Mouse (Mus musculus) CH12.LX (cell line): Measurements from ENCODE around the gene Cacng4. TPM values are rescaled to one million over a fixed set of nuclear protein-coding genes. Genes with fewer than 3 reads are reported as not detected.

Source experiments
- DNase-seq: peaks from one replicate; pipeline ENCODE4 v3.0.0-alpha.2; 2013; ENCODE audit errors: extremely low read depth
- H3K27ac ChIP-seq: 2 replicates; pipeline ENCODE4 v1.5.1; 2012; ENCODE audit warnings: low read depth, mild to moderate bottlenecking, control low read depth, moderate library complexity; ENCODE audit not compliant: insufficient read depth
- H3K27me3 ChIP-seq: replicated peaks from 2 replicates; pipeline ENCODE3; 2012; ENCODE audit warnings: inconsistent platforms
- H3K36me3 ChIP-seq, 2 experiments: replicated peaks in 1 of 2; 2 replicates each; pipeline versions ENCODE3 to v1.6.1; 2012; ENCODE audit warnings: inconsistent platforms in 1 of 2, low read length in 1 of 2, mild to moderate bottlenecking in 1 of 2, mixed read lengths in 1 of 2, moderate library complexity in 1 of 2; ENCODE audit not compliant: control insufficient read depth in 1 of 2, insufficient read depth in 1 of 2
- H3K4me1 ChIP-seq, 2 experiments: 2 replicates each; pipeline ENCODE4 v1.6.1; 2012; ENCODE audit warnings: inconsistent platforms in 1 of 2, moderate library complexity in 1 of 2; ENCODE audit not compliant: insufficient read depth in 2 of 2, control insufficient read depth in 1 of 2
- H3K4me2 ChIP-seq: 2 replicates; pipeline ENCODE4 v1.6.1; 2012; ENCODE audit warnings: low read depth, mild to moderate bottlenecking, control low read depth; ENCODE audit not compliant: poor library complexity, insufficient read depth, severe bottlenecking
- H3K4me3 ChIP-seq, 3 experiments: fragments of 150-350 bp in 1 of 3; sonication (generic) in 1 of 3; replicated peaks in 1 of 3; 2 replicates each; pipeline versions ENCODE3 to v1.5.1; 2011 to 2012; ENCODE audit warnings: low read depth in 2 of 3, low read length in 2 of 3, mild to moderate bottlenecking in 2 of 3, moderate library complexity in 2 of 3, control low read depth in 1 of 3, improper control_type of control experiment in 1 of 3, inconsistent platforms in 1 of 3, mixed read lengths in 1 of 3; ENCODE audit not compliant: poor library complexity in 1 of 3
- H3K79me2 ChIP-seq: replicated peaks from 2 replicates; pipeline ENCODE4 v1.6.1; 2012; ENCODE audit warnings: mild to moderate bottlenecking, moderate library complexity; ENCODE audit not compliant: control insufficient read depth, poor library complexity, insufficient read depth, severe bottlenecking; ENCODE audit errors: extremely low read depth
- H3K9ac ChIP-seq: 2 replicates; pipeline ENCODE4 v1.6.1; 2012; ENCODE audit warnings: low read depth, mild to moderate bottlenecking, control low read depth, moderate library complexity; ENCODE audit not compliant: insufficient read depth
- H3K9me3 ChIP-seq: replicated peaks from 2 replicates; pipeline ENCODE3; 2012; ENCODE audit warnings: low read length, inconsistent platforms, mixed read lengths
- CHD1 ChIP-seq: IDR thresholded peaks from 2 replicates; pipeline ENCODE4 v1.6.1; 2012; ENCODE audit warnings: low read depth, low read length, improper control_type of control experiment, inconsistent platforms
- CHD2 ChIP-seq: IDR thresholded peaks from 2 replicates; pipeline ENCODE4 v1.6.1; 2011; ENCODE audit warnings: low read length, improper control_type of control experiment
- CTCF ChIP-seq, 2 experiments: IDR thresholded peaks in 1 of 2; conservative IDR thresholded peaks in 1 of 2; 2 replicates each; pipeline ENCODE4 v1.5.1; 2011 to 2012; ENCODE audit warnings: low read depth in 2 of 2, low read length in 2 of 2, improper control_type of control experiment in 1 of 2, inconsistent platforms in 1 of 2, mild to moderate bottlenecking in 1 of 2, moderate library complexity in 1 of 2
- EP300 ChIP-seq: IDR thresholded peaks from 2 replicates; pipeline ENCODE4 v1.6.1; 2011; ENCODE audit warnings: low read length, improper control_type of control experiment
- ETS1 ChIP-seq: conservative IDR thresholded peaks from 2 replicates; pipeline ENCODE4 v1.6.1; 2012; ENCODE audit warnings: low read depth, mild to moderate bottlenecking, inconsistent platforms, low read length, improper control_type of control experiment, moderate library complexity
- JUN ChIP-seq: IDR thresholded peaks from 2 replicates; pipeline ENCODE4 v1.6.1; 2011; ENCODE audit warnings: low read depth, mild to moderate bottlenecking, low read length, improper control_type of control experiment, moderate library complexity; ENCODE audit not compliant: insufficient read depth
- JUND ChIP-seq: conservative IDR thresholded peaks from 2 replicates; pipeline ENCODE4 v1.6.1; 2011; ENCODE audit warnings: low read depth, low read length, improper control_type of control experiment
- MAX ChIP-seq: IDR thresholded peaks from 2 replicates; pipeline ENCODE4 v1.6.1; 2011; ENCODE audit warnings: low read length, improper control_type of control experiment
- MAZ ChIP-seq: IDR thresholded peaks from 2 replicates; pipeline ENCODE4 v1.6.1; 2012; ENCODE audit warnings: low read depth, mild to moderate bottlenecking, inconsistent platforms, low read length, improper control_type of control experiment, moderate library complexity
- PAX5 ChIP-seq: IDR thresholded peaks from 2 replicates; pipeline ENCODE4 v1.6.1; 2012; ENCODE audit warnings: low read length, inconsistent platforms, mixed read lengths
- RCOR1 ChIP-seq: conservative IDR thresholded peaks from 2 replicates; pipeline ENCODE4 v1.6.1; 2012; ENCODE audit warnings: low read depth, mild to moderate bottlenecking, inconsistent platforms, low read length, improper control_type of control experiment
- SIN3A ChIP-seq: IDR thresholded peaks from 2 replicates; pipeline ENCODE4 v1.6.1; 2012; ENCODE audit warnings: low read length, improper control_type of control experiment, inconsistent platforms
- SMC3 ChIP-seq: IDR thresholded peaks from 2 replicates; pipeline ENCODE4 v1.6.1; 2011; ENCODE audit warnings: low read depth, low read length, improper control_type of control experiment
- USF1 ChIP-seq: IDR thresholded peaks from 2 replicates; pipeline ENCODE4 v1.6.1; 2014; ENCODE audit warnings: low read depth, mild to moderate bottlenecking, inconsistent platforms, low read length, improper control_type of control experiment
- ZC3H11A ChIP-seq: IDR thresholded peaks from 2 replicates; pipeline ENCODE4 v1.6.1; 2012; ENCODE audit warnings: low read depth, mild to moderate bottlenecking, inconsistent platforms, low read length, improper control_type of control experiment
- ZKSCAN1 ChIP-seq: IDR thresholded peaks from 2 replicates; pipeline ENCODE4 v1.6.1; 2012; ENCODE audit warnings: low read depth, inconsistent platforms, low read length, improper control_type of control experiment, borderline replicate concordance
- ZNF384 ChIP-seq: IDR thresholded peaks from 2 replicates; pipeline ENCODE4 v1.6.1; 2012; ENCODE audit warnings: low read depth, low read length, improper control_type of control experiment, inconsistent platforms
- dilution Hi-C: fragments of 300-500 bp; cut with MboI; formaldehyde crosslinking; loops from 2 replicates; pipeline ENCODE4 v1.14.3; 2020; ENCODE audit warnings: low sequenced_read_pairs; ENCODE audit not compliant: extremely low pct_unique_long_range_greater_than_20kb, extremely low pct_ligation_motif_present
- in situ Hi-C: fragments of 300-500 bp; cut with MboI; formaldehyde crosslinking; loops from 3 replicates; pipeline ENCODE4 v1.14.3; 2019; ENCODE audit warnings: low sequenced_read_pairs, low pct_ligation_motif_present, low pct_unique_long_range_greater_than_20kb, mixed read lengths
- polyA plus RNA-seq: library from polyadenylated mRNA; unstranded; fragments of >175 nt; gene quantifications from 2 replicates; pipeline ENCODE4 v1.2.1, GENCODE M21; 2012; ENCODE audit warnings: low read depth; ENCODE audit not compliant: insufficient read length
- total RNA-seq, 2 experiments: library from RNA; depleted of rRNA; stranded (reverse); fragments of 300-350 nt in 1 of 2; fragments of >200 nt in 1 of 2; gene quantifications; 2 replicates each; pipeline ENCODE4 v1.2.3; 2012 to 2014

The Cacng4 gene
- total and polyA plus RNA-seq, 3 experiments, result not detected

GRCm38 (mm10) chr11:107782591-107782990 lies 11.8 kb downstream of the Cacng4 start:
- Histone ChIP-seq H3K4me3 (no peak overlapping the region), H3K36me3 (no peaks in the 10 kb centered on the region), H3K4me1 (peaks cover 3 to 8% of the 10 kb centered on the region in 2 experiments; a peak in 2 of 4 replicates), H3K9me3 (peaks cover 7% of the 10 kb centered on the region), H3K27me3 (peaks cover 56% of the 10 kb centered on the region), H3K9ac (no peak overlapping the region), H3K27ac (no peak overlapping the region), H3K79me2 (no peaks in the 10 kb centered on the region), H3K4me2 (no peak overlapping the region)
- in situ Hi-C loops, result no loop called here
- peak; percentile 26 for DNase-seq
- no peak for TF ChIP-seq SMC3
- no peak for TF ChIP-seq ZC3H11A
- no peak for TF ChIP-seq JUN
- no peak for TF ChIP-seq ZNF384
- no peak for TF ChIP-seq MAX
- no peak for TF ChIP-seq EP300
- no peak for TF ChIP-seq USF1
- dilution Hi-C loops, result no loop called here

- Histone ChIP-seq H3K9me3 (peaks cover 1% of the 10 kb centered on the region), H3K36me3 (no peaks in the 10 kb centered on the region), H3K27me3 (peaks cover 70% of the 10 kb centered on the region), H3K79me2 (no peaks in the 10 kb centered on the region), H3K9ac (no peak overlapping the region), H3K4me3 (no peak overlapping the region), H3K4me2 (no peak overlapping the region), H3K27ac (no peak overlapping the region), H3K4me1 (peaks cover 0 to 8% of the 10 kb centered on the region in 2 experiments; a peak in 2 of 4 replicates)
- in situ Hi-C loops (no loop called here), dilution Hi-C loops (no loop called here)
- no peak for DNase-seq
- no peak for TF ChIP-seq ETS1
These were observed 15.5 kb downstream of the Cacng4 start for GRCm38 (mm10) chr11:107778859-107779258.

GRCm38 (mm10) chr11:107777487-107777886 lies 16.9 kb downstream of the Cacng4 start:
- in situ Hi-C loops, result no loop called here
- Histone ChIP-seq H3K9ac (no peak overlapping the region), H3K4me1 (peaks cover 0 to 5% of the 10 kb centered on the region in 2 experiments; a peak in 2 of 4 replicates), H3K4me2 (no peak overlapping the region), H3K4me3 (no peak overlapping the region), H3K9me3 (no peaks in the 10 kb centered on the region), H3K27me3 (peaks cover 69% of the 10 kb centered on the region), H3K27ac (no peak overlapping the region), H3K79me2 (no peaks in the 10 kb centered on the region), H3K36me3 (no peaks in the 10 kb centered on the region)
- dilution Hi-C loops, result no loop called here
- TF ChIP-seq CHD2 (no peak), MAZ (no peak), CHD1 (no peak), RCOR1 (no peak), JUND (no peak), PAX5 (no peak), SIN3A (no peak), EP300 (no peak), CTCF (conservative IDR thresholded peaks at IDR 0.05 in 1 of 2, IDR thresholded peaks at IDR 0.05 in 1 of 2; ENCODE audit: low read depth in 2 of 2, low read length in 2 of 2) (no peak), ZKSCAN1 (no peak)
- no peak for DNase-seq
